In the genomic region with DNA sequence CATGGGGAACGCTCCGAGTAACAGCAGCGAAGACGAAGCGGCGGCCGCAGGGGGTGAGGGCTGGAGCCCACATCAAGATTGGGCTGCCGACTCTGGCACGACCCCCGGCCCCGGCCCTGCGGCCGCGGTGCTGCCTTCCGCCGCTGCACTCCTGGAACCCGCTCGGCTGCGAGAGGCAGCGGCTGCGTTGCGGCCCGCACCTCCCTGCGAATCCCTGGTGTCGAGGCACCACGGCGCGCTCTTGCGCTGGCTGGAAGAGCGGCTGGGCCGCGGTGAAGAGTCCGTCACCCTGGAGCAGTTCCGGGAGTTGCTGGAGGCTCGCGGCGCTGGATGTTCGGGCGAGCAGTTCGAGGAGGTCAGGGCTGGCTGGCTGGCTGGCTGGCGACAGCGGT, we compare ENCODE assay signal across 8 mouse cellular contexts. TPM values are rescaled to one million over a fixed set of nuclear protein-coding genes. Genes with fewer than 3 reads are reported as not detected.
A peak's percentile ranks its signal among the peaks of the same experiment; 100 is the strongest.
DNase-seq lines count a peak whose midpoint lies in the region; ATAC-seq and TF ChIP-seq lines count a peak whose summit lies in the region.

No protein-coding gene starts in this region.

- peak overlapping the region; percentile 99 for H3K4me3 ChIP-seq in heart, embryonic 13.5 days
- peak overlapping the region; percentile 90 for H3K4me3 ChIP-seq in ES-Bruce4 (ENCODE audit: low read depth, low read length)
- peak overlapping the region; percentile 94 for H3K4me3 ChIP-seq in limb, embryonic 14.5 days (replicated peaks; ENCODE audit: low read length)
- peak overlapping the region; percentile 93 for H3K4me3 ChIP-seq in neural tube, embryonic 15.5 days (replicated peaks)

- peak overlapping the region; percentile 88 for H3K27ac ChIP-seq in heart, embryonic 13.5 days (replicated peaks)
- H3K27ac ChIP-seq in ES-Bruce4 (ENCODE audit: insufficient read depth, low read length): no peak overlapping the region
- H3K27ac ChIP-seq in limb, embryonic 14.5 days (replicated peaks; ENCODE audit: low read depth, low read length): no peak overlapping the region
- peak overlapping the region; percentile 95 for H3K27ac ChIP-seq in neural tube, embryonic 15.5 days (replicated peaks)

- peak overlapping the region; percentile 97 for H3K4me2 ChIP-seq in heart, embryonic 13.5 days
- H3K4me2 ChIP-seq in limb, embryonic 14.5 days (replicated peaks; ENCODE audit: low read depth, low read length, severe bottlenecking): peak overlapping the region; percentile 91
- H3K4me2 ChIP-seq in neural tube, embryonic 15.5 days: peak overlapping the region; percentile 88

- intact Hi-C loops in heart, postnatal 10 days (cut with DNase I): no loop called here

- H3K9me3 ChIP-seq in heart, embryonic 13.5 days: no peaks in the 10 kb centered on the region
- no peaks in the 10 kb centered on the region for H3K9me3 ChIP-seq in ES-Bruce4 (replicated peaks; ENCODE audit: control insufficient read depth, insufficient read depth, low read length, poor library complexity, severe bottlenecking)
- H3K9me3 ChIP-seq in limb, embryonic 14.5 days (ENCODE audit: control insufficient read depth, low read length): no peaks in the 10 kb centered on the region
- no peaks in the 10 kb centered on the region for H3K9me3 ChIP-seq in neural tube, embryonic 15.5 days (replicated peaks)

- TF ChIP-seq CTCF in ES-Bruce4 (IDR thresholded peaks at IDR 0.05; ENCODE audit: low read depth, low read length): no peak

- no peaks in the 10 kb centered on the region for H3K27me3 ChIP-seq in heart, embryonic 13.5 days (replicated peaks)
- no peaks in the 10 kb centered on the region for H3K27me3 ChIP-seq in ES-Bruce4 (ENCODE audit: control insufficient read depth, insufficient read depth, low read length, poor library complexity, severe bottlenecking)
- no peaks in the 10 kb centered on the region for H3K27me3 ChIP-seq in limb, embryonic 14.5 days (ENCODE audit: control insufficient read depth, insufficient read depth, low read length)
- H3K27me3 ChIP-seq in neural tube, embryonic 15.5 days (replicated peaks): no peaks in the 10 kb centered on the region

- no peak for DNase-seq in heart, postnatal 10 days
- no peak for DNase-seq in limb, embryonic 14.5 days (ENCODE audit: low spot score)
- DNase-seq in spleen, postnatal 14 days (ENCODE audit: low spot score in 2 of 2): no peak
- no peak for DNase-seq in urinary bladder, adult 2 months (ENCODE audit: low spot score)

- WGBS in heart, embryonic 13.5 days: 0% methylated on average over 35 of the region's 42 CpGs
- under 1% methylated on average over 42 of the region's 42 CpGs for WGBS in limb, embryonic 14.5 days
- WGBS in neural tube, embryonic 15.5 days: 1% methylated on average over 39 of the region's 42 CpGs

- peak; percentile 37; the same call in 1 of the 2 replicates for ATAC-seq in heart, embryonic 13.5 days (ENCODE audit: extremely low read depth, insufficient number of reproducible peaks, low FRiP score, low TSS enrichment)
- peak; percentile 29 for ATAC-seq in erythroblast, adult 5-6 weeks (replicated peaks; ENCODE audit: low FRiP score, poor library complexity, severe bottlenecking)
- ATAC-seq in limb, embryonic 14.5 days (ENCODE audit: low FRiP score, low read depth): peak; percentile 39
- ATAC-seq in neural tube, embryonic 15.5 days (ENCODE audit: low FRiP score): peak; percentile 35

- H3K4me1 ChIP-seq in heart, embryonic 13.5 days: peaks cover 16% of the 10 kb centered on the region
- H3K4me1 ChIP-seq in ES-Bruce4 (ENCODE audit: control insufficient read depth, insufficient read depth, low read length): no peaks in the 10 kb centered on the region
- H3K4me1 ChIP-seq in limb, embryonic 14.5 days (ENCODE audit: control insufficient read depth, insufficient read depth, low read length): no peaks in the 10 kb centered on the region; the same call in 1 of the 2 replicates
- peaks cover 30% of the 10 kb centered on the region for H3K4me1 ChIP-seq in neural tube, embryonic 15.5 days

- no peaks in the 10 kb centered on the region; the same call in 1 of the 2 replicates for H3K36me3 ChIP-seq in heart, embryonic 13.5 days
- H3K36me3 ChIP-seq in ES-Bruce4 (ENCODE audit: control insufficient read depth, insufficient read depth, low read length, poor library complexity, severe bottlenecking): no peaks in the 10 kb centered on the region
- 0 out of 2 replicates have a peak, but pooled peaks cover 4% of the 10 kb centered on the region for H3K36me3 ChIP-seq in limb, embryonic 14.5 days (ENCODE audit: control insufficient read depth, insufficient read depth, low read length)
- H3K36me3 ChIP-seq in neural tube, embryonic 15.5 days: 0 out of 2 replicates have a peak, but pooled peaks cover 6% of the 10 kb centered on the region

- TF ChIP-seq EP300 in ES-Bruce4 (IDR thresholded peaks at IDR 0.05; ENCODE audit: insufficient read depth, low read depth, low read length): no peak

- H3K9ac ChIP-seq in heart, embryonic 13.5 days: peak overlapping the region; percentile 96
- peak overlapping the region; percentile 72 for H3K9ac ChIP-seq in ES-Bruce4 (ENCODE audit: low read depth, poor library complexity, severe bottlenecking)
- H3K9ac ChIP-seq in limb, embryonic 14.5 days (ENCODE audit: low read depth, low read length, severe bottlenecking): peak overlapping the region; percentile 86
- peak overlapping the region; percentile 73 for H3K9ac ChIP-seq in neural tube, embryonic 15.5 days (replicated peaks)

- no peak for TF ChIP-seq POLR2A in ES-Bruce4 (IDR thresholded peaks at IDR 0.05; ENCODE audit: insufficient read depth, low read length)
- no peak for TF ChIP-seq POLR2A in limb, embryonic 14.5 days (IDR thresholded peaks at IDR 0.05; ENCODE audit: borderline replicate concordance, extremely low read depth, insufficient read depth, insufficient read length)

RNA-seq across cellular contexts. Expression of gene Zzef1, which starts 0.3 kb away (rescaled TPM):
- 5.9 and 6.5 TPM in 2 replicates for polyA plus RNA-seq in heart, embryonic 13.5 days (2015; fragmentation: Nextera tagmentation; extraction: Ambion mirVana)
- 10 to 100 TPM; 28.0 to 33.2 TPM for total RNA-seq in heart, postnatal 10 days (2021)
- 6.8 and 10.2 TPM in 2 replicates for polyA plus RNA-seq in ES-Bruce4 (2011; ENCODE audit: insufficient read depth, insufficient read length, low read depth, missing spikeins)
- total RNA-seq in erythroblast, adult 5-6 weeks (2015; ENCODE audit: low replicate concordance): 11.9 and 13.0 TPM in 2 replicates
- total RNA-seq in erythroblast, adult 5-6 weeks (2017; ENCODE audit: low replicate concordance): 14.4 and 15.2 TPM in 2 replicates
- polyA plus RNA-seq in limb, embryonic 14.5 days (2012; rRNA removed): 22.5 and 25.5 TPM in 2 replicates
- polyA plus RNA-seq in limb, embryonic 14.5 days (2014; fragmentation: Nextera tagmentation; extraction: Ambion mirVana): 12.8 and 13.5 TPM in 2 replicates
- 12.7 and 12.8 TPM in 2 replicates for polyA plus RNA-seq in neural tube, embryonic 15.5 days (2015; fragmentation: Nextera tagmentation; extraction: Ambion mirVana)
- 18.3 and 24.1 TPM in 2 replicates for polyA plus RNA-seq in urinary bladder, adult 2 months (2012; rRNA removed)

RNA-seq across cellular contexts. Expression of gene Cyb5d2, which starts 0.3 kb away (rescaled TPM):
- polyA plus RNA-seq in heart, embryonic 13.5 days (2015; fragmentation: Nextera tagmentation; extraction: Ambion mirVana): 4.9 and 6.7 TPM in 2 replicates
- 1 to 10 TPM; 8.0 to 9.0 TPM for total RNA-seq in heart, postnatal 10 days (2021)
- 7.1 and 7.5 TPM in 2 replicates for polyA plus RNA-seq in ES-Bruce4 (2011; ENCODE audit: insufficient read depth, insufficient read length, low read depth, missing spikeins)
- 4.6 and 5.8 TPM in 2 replicates for total RNA-seq in erythroblast, adult 5-6 weeks (2015; ENCODE audit: low replicate concordance)
- 4.5 and 5.2 TPM in 2 replicates for total RNA-seq in erythroblast, adult 5-6 weeks (2017; ENCODE audit: low replicate concordance)
- 4.5 and 5.2 TPM in 2 replicates for polyA plus RNA-seq in limb, embryonic 14.5 days (2012; rRNA removed)
- 3.0 and 5.0 TPM in 2 replicates for polyA plus RNA-seq in limb, embryonic 14.5 days (2014; fragmentation: Nextera tagmentation; extraction: Ambion mirVana)
- polyA plus RNA-seq in neural tube, embryonic 15.5 days (2015; fragmentation: Nextera tagmentation; extraction: Ambion mirVana): 8.4 and 9.0 TPM in 2 replicates
- 7.6 and 9.6 TPM in 2 replicates for polyA plus RNA-seq in urinary bladder, adult 2 months (2012; rRNA removed)

Comparison
In these comparisons a context has a peak if more than half of its experiments do, and no peak if none do; other contexts are left out.
1. H3K27ac ChIP-seq: peak in heart, embryonic 13.5 days (single experiment) and neural tube, embryonic 15.5 days (single experiment); none in ES-Bruce4 (single experiment) and limb, embryonic 14.5 days (single experiment).
2. Peak in every context shown above with its lines, with median percentiles within 50 percentile points of each other: ATAC-seq, H3K4me2 ChIP-seq, H3K4me3 ChIP-seq and H3K9ac ChIP-seq.